Mouse (Mus musculus) stomach, postnatal 0 days (tissue): ENCODE measurements at regions not wholly inside any gene's neighbourhood (a gene's known extent, or its start where the extent isn't known, plus 50 kb on each side); places are given as distances from the start of the nearest gene placed in this dataset.

Experiments
- ATAC-seq: fragments of 200-750 bp; cut with Nextera tagmentation; 2 replicates; pipeline ENCODE4 v1.8.0; 2017; ENCODE audit not compliant: low FRiP score, low TSS enrichment
- DNase-seq: peaks from one replicate; pipeline ENCODE4 v3.0.0-alpha.2; 2016; ENCODE audit warnings: low spot score
- H3K27ac ChIP-seq: fragments of 300-500 bp; sonication (generic); replicated peaks from 2 replicates; pipeline ENCODE4 v1.5.1; 2014; ENCODE audit warnings: mild to moderate bottlenecking, control low read depth
- H3K27me3 ChIP-seq: fragments of 300-500 bp; sonication (generic); 2 replicates; pipeline ENCODE4 v1.6.1; 2014; ENCODE audit warnings: low read length; ENCODE audit not compliant: control insufficient read depth, insufficient read depth
- H3K36me3 ChIP-seq: fragments of 300-500 bp; sonication (generic); 2 replicates; pipeline ENCODE4 v1.6.1; 2014; ENCODE audit warnings: low read length, mixed read lengths; ENCODE audit not compliant: control insufficient read depth, insufficient read depth
- H3K4me1 ChIP-seq: fragments of 300-500 bp; sonication (generic); replicated peaks from 2 replicates; pipeline ENCODE4 v1.6.1; 2014; ENCODE audit warnings: antibody characterized with exemption; ENCODE audit not compliant: control insufficient read depth, insufficient read depth
- H3K4me2 ChIP-seq: fragments of 300-500 bp; sonication (generic); replicated peaks from 2 replicates; pipeline ENCODE4 v1.6.1; 2014; ENCODE audit warnings: low read depth, mild to moderate bottlenecking, control low read depth, moderate library complexity
- H3K4me3 ChIP-seq: fragments of 300-500 bp; sonication (generic); 2 replicates; pipeline ENCODE4 v1.5.1; 2014; ENCODE audit warnings: low read depth, low read length, control low read depth
- H3K9ac ChIP-seq: fragments of 300-500 bp; sonication (generic); 2 replicates; pipeline ENCODE4 v1.6.1; 2014; ENCODE audit warnings: mild to moderate bottlenecking, low read length, control low read depth, mixed read lengths
- H3K9me3 ChIP-seq: fragments of 300-500 bp; sonication (generic); 2 replicates; pipeline ENCODE4 v1.6.1; 2016; ENCODE audit warnings: low read length; ENCODE audit not compliant: control insufficient read depth
- CTCF ChIP-seq: IDR thresholded peaks from 2 replicates; pipeline ENCODE4 v1.5.1; 2016; ENCODE audit warnings: antibody characterized with exemption, low read depth, mild to moderate bottlenecking, moderate library complexity
- EP300 ChIP-seq: optimal IDR thresholded peaks from 2 replicates; pipeline ENCODE3; 2016; ENCODE audit warnings: antibody characterized with exemption
- WGBS: fragments of 180-500 bp; shearing (Covaris S2); extraction: QIAGEN DNeasy Blood & Tissue Kit; methylation state at CpG from one replicate; pipeline ENCODE4 v1.1.7; 2014; 5-methylcytosine and 5-hydroxymethylcytosine counted together

DNA sequence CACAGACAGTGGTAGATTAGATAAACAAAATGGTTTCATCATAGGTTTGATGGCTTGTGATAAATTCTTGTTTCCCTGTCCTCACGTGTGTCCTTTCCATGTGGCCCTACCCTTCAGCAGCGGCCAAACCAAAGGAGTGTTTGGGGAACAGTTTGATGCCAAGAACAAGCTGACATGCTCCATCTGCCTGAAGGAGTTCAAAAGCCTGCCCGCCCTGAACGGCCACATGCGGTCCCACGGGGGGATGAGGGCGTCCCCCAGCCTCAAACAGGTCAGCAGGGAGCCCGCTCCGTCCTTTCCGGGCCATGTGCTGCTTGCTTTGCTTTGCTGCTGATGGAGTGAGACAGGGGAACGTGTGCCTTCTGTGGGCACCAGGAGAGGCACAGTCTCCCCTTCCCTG lies 51.0 kb upstream of the Mrps10 start:
- Histone ChIP-seq H3K9ac (no peak overlapping the region), H3K9me3 (no peaks in the 10 kb centered on the region), H3K27ac (no peak overlapping the region), H3K27me3 (no peaks in the 10 kb centered on the region), H3K4me2 (no peak overlapping the region), H3K4me1 (no peaks in the 10 kb centered on the region), H3K36me3 (peaks cover 31% of the 10 kb centered on the region), H3K4me3 (no peak overlapping the region)
- DNase-seq (no peak), ATAC-seq (no peak)
- TF ChIP-seq EP300 (no peak), CTCF (no peak)
- 88% methylated on average over 11 of the region's 11 CpGs for WGBS

GRCm38 (mm10) chr17:47313162-47313561 lies 55.5 kb upstream of the Mrps10 start:
- no peak for ATAC-seq
- 96% methylated on average over 7 of the region's 7 CpGs for WGBS
- Histone ChIP-seq H3K27ac (no peak overlapping the region), H3K4me2 (no peak overlapping the region), H3K4me3 (no peak overlapping the region), H3K36me3 (peaks cover 20% of the 10 kb centered on the region), H3K27me3 (no peaks in the 10 kb centered on the region), H3K4me1 (no peaks in the 10 kb centered on the region), H3K9ac (no peak overlapping the region), H3K9me3 (no peaks in the 10 kb centered on the region)
- DNase-seq, result no peak
- TF ChIP-seq EP300, result no peak
- no peak for TF ChIP-seq CTCF

DNA sequence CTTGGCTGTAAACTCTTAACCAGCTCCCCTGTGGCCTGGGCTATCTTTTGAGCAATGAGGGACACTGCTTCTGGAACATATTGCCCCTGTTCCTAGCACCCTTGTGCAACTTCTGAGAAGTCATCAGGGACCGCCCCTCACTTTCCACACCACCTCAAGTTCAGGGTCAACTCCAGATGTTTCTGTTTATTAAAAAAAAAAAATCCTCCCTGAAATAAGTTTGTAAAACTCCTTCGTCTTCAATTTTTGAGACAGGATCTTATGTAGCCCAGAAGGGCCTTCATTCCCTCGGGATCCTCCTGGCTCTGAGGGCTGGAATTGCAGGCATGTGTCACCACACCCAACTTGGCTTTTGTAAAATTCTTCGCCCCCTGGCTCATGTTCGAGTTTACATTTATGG lies 57.4 kb upstream of the Mrps10 start:
- no peak for ATAC-seq
- no peaks in the 10 kb centered on the region for H3K9me3 ChIP-seq
- no peak overlapping the region for H3K27ac ChIP-seq
- TF ChIP-seq CTCF (peak; percentile 43), EP300 (no peak)
- H3K4me3 ChIP-seq, result no peak overlapping the region
- no peak overlapping the region for H3K9ac ChIP-seq
- DNase-seq, result no peak
- H3K4me2 ChIP-seq, result no peak overlapping the region
- H3K4me1 ChIP-seq, result no peaks in the 10 kb centered on the region
- peaks cover 20% of the 10 kb centered on the region for H3K36me3 ChIP-seq
- H3K27me3 ChIP-seq, result no peaks in the 10 kb centered on the region
- 43% methylated on average over 5 of the region's 5 CpGs for WGBS

DNA sequence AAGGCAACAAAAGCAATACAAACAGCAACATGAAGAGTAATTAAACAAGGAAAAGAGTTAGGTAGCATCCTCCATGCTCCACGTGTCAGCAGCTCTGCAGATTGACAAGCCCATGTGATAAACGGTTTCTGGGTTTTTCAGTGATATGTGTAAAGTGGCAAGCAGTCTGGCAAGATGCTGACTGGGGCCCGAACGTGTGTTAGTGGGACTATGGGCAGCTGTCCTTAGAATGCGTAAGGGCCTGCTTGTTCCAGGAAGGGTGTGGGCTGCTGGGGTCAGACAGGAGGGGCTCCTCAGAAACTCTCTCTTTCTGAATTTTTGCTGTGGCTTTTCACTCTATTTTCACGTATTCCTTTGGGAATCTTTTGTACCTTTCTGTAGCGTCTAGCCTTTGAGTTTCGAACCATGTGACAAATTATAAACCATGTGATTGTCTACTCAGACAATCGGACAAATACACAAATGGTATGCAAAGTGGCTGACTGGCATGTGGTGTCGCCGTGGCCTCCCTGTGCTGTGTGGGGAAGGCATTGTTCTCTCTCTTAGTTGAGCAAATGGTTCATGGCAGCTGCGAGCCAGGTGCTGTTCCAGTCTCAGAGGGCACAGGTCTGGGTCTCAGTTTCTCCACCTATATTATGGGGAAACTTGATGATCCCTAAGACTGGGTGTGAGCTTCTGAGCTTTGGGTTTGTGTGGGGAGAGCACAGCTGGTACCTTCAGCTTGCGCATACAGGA lies 62.5 kb upstream of the Mrps10 start:
- Histone ChIP-seq H3K36me3 (no peaks in the 10 kb centered on the region), H3K27me3 (no peaks in the 10 kb centered on the region), H3K9ac (no peak overlapping the region), H3K4me2 (no peak overlapping the region), H3K4me1 (0 out of 2 replicates have a peak, but pooled peaks cover 2% of the 10 kb centered on the region), H3K4me3 (no peak overlapping the region), H3K9me3 (no peaks in the 10 kb centered on the region), H3K27ac (no peak overlapping the region)
- WGBS, result 72% methylated on average over 13 of the region's 13 CpGs
- no peak for DNase-seq
- no peak for TF ChIP-seq CTCF
- TF ChIP-seq EP300, result no peak
- ATAC-seq, result no peak

- TF ChIP-seq CTCF (no peak), EP300 (no peak)
- no peaks in the 10 kb centered on the region for H3K9me3 ChIP-seq
- H3K4me1 ChIP-seq, result 0 out of 2 replicates have a peak, but pooled peaks cover 2% of the 10 kb centered on the region
- DNase-seq (no peak), ATAC-seq (no peak)
- no peaks in the 10 kb centered on the region for H3K36me3 ChIP-seq
- H3K27ac ChIP-seq, result no peak overlapping the region
- H3K9ac ChIP-seq, result no peak overlapping the region
- no peak overlapping the region for H3K4me3 ChIP-seq
- 43% methylated on average over 8 of the region's 8 CpGs for WGBS
- H3K27me3 ChIP-seq, result no peaks in the 10 kb centered on the region
- H3K4me2 ChIP-seq, result no peak overlapping the region
Measured at GRCm38 (mm10) chr17:47304463-47305199, 64.1 kb upstream of the Mrps10 start.

DNA sequence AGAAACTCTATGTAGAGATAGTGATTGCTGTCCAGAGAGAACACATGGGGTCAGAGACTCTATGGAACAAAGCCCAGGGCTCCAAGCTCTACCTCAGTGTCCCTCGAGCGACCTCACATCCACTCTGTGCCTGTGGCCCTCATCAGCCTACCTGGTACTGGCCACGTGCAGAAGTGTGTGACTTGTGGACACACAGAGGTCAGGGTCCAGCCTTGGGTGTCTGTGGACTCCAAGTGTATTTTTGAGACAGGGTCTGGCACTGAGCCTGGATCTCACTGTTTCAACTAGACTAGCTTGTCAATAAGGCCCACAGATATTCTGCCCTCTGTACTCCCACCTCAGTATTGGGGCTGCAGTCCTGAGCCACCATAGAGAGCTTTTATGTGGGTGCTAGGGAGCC lies 65.1 kb upstream of the Mrps10 start:
- Histone ChIP-seq H3K4me3 (no peak overlapping the region), H3K4me2 (no peak overlapping the region), H3K27me3 (no peaks in the 10 kb centered on the region), H3K9me3 (no peaks in the 10 kb centered on the region), H3K4me1 (0 out of 2 replicates have a peak, but pooled peaks cover 2% of the 10 kb centered on the region), H3K36me3 (no peaks in the 10 kb centered on the region), H3K27ac (no peak overlapping the region), H3K9ac (no peak overlapping the region)
- TF ChIP-seq EP300 (no peak), CTCF (no peak)
- ATAC-seq, result no peak
- WGBS, result 93% methylated on average over 3 of the region's 3 CpGs
- DNase-seq, result no peak
